Comparison of ENCODE assay signal across 15 mouse cellular contexts in genomic region chr17:62655819-62656355, GRCm38 (mm10).
DNase-seq lines count a peak whose midpoint lies in the region; ATAC-seq lines count a peak whose summit lies in the region.
"Had no signal": no experiment of that assay in that cellular context is flagged by ENCODE, and none has a peak within 500 bp of the region (broad histone marks: within the 10 kb centered on the region; RNA-seq: fewer than 3 reads in every experiment).

No protein-coding gene starts in this region.

- no peaks in the 10 kb centered on the region for H3K36me3 ChIP-seq in heart, embryonic 14.5 days (ENCODE audit: control insufficient read depth, insufficient read depth, low read length)
- H3K36me3 ChIP-seq in lung, embryonic 15.5 days: no peaks in the 10 kb centered on the region
- no peaks in the 10 kb centered on the region for H3K36me3 ChIP-seq in liver, embryonic 12.5 days
- no peaks in the 10 kb centered on the region for H3K36me3 ChIP-seq in stomach, embryonic 14.5 days (ENCODE audit: control insufficient read depth, insufficient read depth, low read length)
- H3K36me3 ChIP-seq: embryonic facial prominence, embryonic 13.5 days; forebrain, embryonic 12.5 days; hindbrain, embryonic 15.5 days had no signal

- peak overlapping the region; percentile 60 for H3K4me2 ChIP-seq in heart, embryonic 14.5 days (ENCODE audit: low read length)
- H3K4me2 ChIP-seq in lung, embryonic 15.5 days: peak overlapping the region; percentile 49
- 0 out of 2 replicates have a peak overlapping the region, but pooled peaks have one; percentile 12 for H3K4me2 ChIP-seq in liver, embryonic 12.5 days
- H3K4me2 ChIP-seq in stomach, embryonic 14.5 days (replicated peaks; ENCODE audit: low read depth, low read length): 0 out of 2 replicates have a peak overlapping the region, but pooled peaks have one; percentile 23
- H3K4me2 ChIP-seq: embryonic facial prominence, embryonic 13.5 days; forebrain, embryonic 12.5 days; hindbrain, embryonic 15.5 days had no signal

- peak overlapping the region; percentile 21 to 44; a peak in 3 of 4 replicates for H3K27ac ChIP-seq in heart, embryonic 14.5 days (replicated peaks in 1 of 2; ENCODE audit: control insufficient read depth in 1 of 2, insufficient read depth in 1 of 2, low read depth in 2 of 2, low read length in 2 of 2)
- H3K27ac ChIP-seq in lung, embryonic 15.5 days: no peak overlapping the region
- no peak overlapping the region for H3K27ac ChIP-seq in liver, embryonic 12.5 days
- H3K27ac ChIP-seq in stomach, embryonic 14.5 days (ENCODE audit: low read length): no peak overlapping the region
- H3K27ac ChIP-seq: embryonic facial prominence, embryonic 13.5 days; forebrain, embryonic 12.5 days; hindbrain, embryonic 15.5 days; layer of hippocampus, adult 2 months had no signal

- peak overlapping the region; percentile 36; the same call in 1 of the 2 replicates for H3K9ac ChIP-seq in heart, embryonic 14.5 days (ENCODE audit: low read length)
- no peak overlapping the region for H3K9ac ChIP-seq in lung, embryonic 15.5 days
- no peak overlapping the region for H3K9ac ChIP-seq in liver, embryonic 12.5 days
- H3K9ac ChIP-seq in stomach, embryonic 14.5 days (replicated peaks; ENCODE audit: low read depth, low read length): no peak overlapping the region
- H3K9ac ChIP-seq: embryonic facial prominence, embryonic 13.5 days; forebrain, embryonic 12.5 days; hindbrain, embryonic 15.5 days had no signal

- H3K4me1 ChIP-seq in heart, embryonic 14.5 days (ENCODE audit: control insufficient read depth in 2 of 2, insufficient read depth in 2 of 2, low read length in 2 of 2): peaks cover 13 to 53% of the 10 kb centered on the region in 2 experiments
- H3K4me1 ChIP-seq in lung, embryonic 15.5 days: peaks cover 20% of the 10 kb centered on the region
- H3K4me1 ChIP-seq in liver, embryonic 12.5 days: 0 out of 2 replicates have a peak, but pooled peaks cover 3% of the 10 kb centered on the region
- peaks cover 23% of the 10 kb centered on the region for H3K4me1 ChIP-seq in stomach, embryonic 14.5 days (ENCODE audit: control insufficient read depth, insufficient read depth, low read length)

- whole genome bisulfite sequencing in heart, embryonic 14.5 days: 16% methylated on average over 16 of the region's 16 CpGs
- 14% methylated on average over 16 of the region's 16 CpGs for WGBS in lung, embryonic 15.5 days
- 47% methylated on average over 16 of the region's 16 CpGs for WGBS in liver, embryonic 12.5 days (ENCODE audit: insufficient replicate concordance)
- WGBS in stomach, embryonic 14.5 days: 33% methylated on average over 16 of the region's 16 CpGs

- ATAC-seq in heart, embryonic 14.5 days (ENCODE audit: insufficient number of reproducible peaks, insufficient read depth, low FRiP score, low read depth): no peak
- no peak for ATAC-seq in lung, embryonic 15.5 days (ENCODE audit: borderline replicate concordance, extremely low read depth, low FRiP score, low TSS enrichment)
- ATAC-seq in liver, embryonic 12.5 days: no peak
- no peak for ATAC-seq in stomach, embryonic 14.5 days (ENCODE audit: insufficient number of reproducible peaks, insufficient read depth, low FRiP score, low read depth)
- ATAC-seq: Patski had no signal

- no peaks in the 10 kb centered on the region for H3K9me3 ChIP-seq in heart, embryonic 14.5 days (ENCODE audit: control insufficient read depth, low read length)
- no peaks in the 10 kb centered on the region for H3K9me3 ChIP-seq in lung, embryonic 15.5 days
- no peaks in the 10 kb centered on the region for H3K9me3 ChIP-seq in liver, embryonic 12.5 days (replicated peaks)
- H3K9me3 ChIP-seq in stomach, embryonic 14.5 days (ENCODE audit: control insufficient read depth, low read depth, low read length): no peaks in the 10 kb centered on the region
- H3K9me3 ChIP-seq: embryonic facial prominence, embryonic 13.5 days; forebrain, embryonic 12.5 days; hindbrain, embryonic 15.5 days had no signal

- H3K27me3 ChIP-seq in heart, embryonic 14.5 days (ENCODE audit: control insufficient read depth, insufficient read depth, low read length): no peaks in the 10 kb centered on the region
- no peaks in the 10 kb centered on the region for H3K27me3 ChIP-seq in lung, embryonic 15.5 days
- no peaks in the 10 kb centered on the region for H3K27me3 ChIP-seq in liver, embryonic 12.5 days (replicated peaks)
- H3K27me3 ChIP-seq in stomach, embryonic 14.5 days (ENCODE audit: control insufficient read depth, insufficient read depth, low read length): no peaks in the 10 kb centered on the region
- H3K27me3 ChIP-seq: embryonic facial prominence, embryonic 13.5 days; hindbrain, embryonic 15.5 days; Patski had no signal

- DNase-seq in heart, adult 8-10 months (ENCODE audit: low spot score): no peak
- no peak for DNase-seq in lung, postnatal 14 days
- DNase-seq in layer of hippocampus, postnatal 14 days (ENCODE audit: low spot score in 2 of 2): no peak
- DNase-seq: cerebellum, adult 9-10 months; gastrocnemius, postnatal 14 days; thymus, postnatal 4 days had no signal

- H3K4me3 ChIP-seq in heart, embryonic 14.5 days (ENCODE audit: control insufficient read depth in 1 of 2, insufficient read depth in 1 of 2, low read depth in 1 of 2, low read length in 2 of 2): peak overlapping the region in 1 of 2 experiments; percentile 25; a peak in 2 of 4 replicates
- H3K4me3 ChIP-seq in lung, embryonic 15.5 days: peak overlapping the region; percentile 0; the same call in 1 of the 2 replicates
- H3K4me3 ChIP-seq in liver, embryonic 12.5 days: no peak overlapping the region
- no peak overlapping the region for H3K4me3 ChIP-seq in stomach, embryonic 14.5 days (ENCODE audit: low read depth, low read length)
- H3K4me3 ChIP-seq: embryonic facial prominence, embryonic 13.5 days; forebrain, embryonic 12.5 days; hindbrain, embryonic 15.5 days; layer of hippocampus, adult 2 months had no signal

Comparison
In these comparisons a context has a peak if more than half of its experiments do, and no peak if none do; other contexts are left out.
1. H3K27ac ChIP-seq: peak in heart, embryonic 14.5 days (2 of 2); none in lung, embryonic 15.5 days (single experiment), liver, embryonic 12.5 days (single experiment) and stomach, embryonic 14.5 days (single experiment).
2. Peak in every context shown above with its lines, with median percentiles within 50 percentile points of each other: H3K4me2 ChIP-seq.